Mouse (Mus musculus): ENCODE measurements at regions not wholly inside any gene's neighbourhood (a gene's known extent, or its start where the extent isn't known, plus 50 kb on each side); places are given as distances from the start of the nearest gene placed in this dataset.

DNA sequence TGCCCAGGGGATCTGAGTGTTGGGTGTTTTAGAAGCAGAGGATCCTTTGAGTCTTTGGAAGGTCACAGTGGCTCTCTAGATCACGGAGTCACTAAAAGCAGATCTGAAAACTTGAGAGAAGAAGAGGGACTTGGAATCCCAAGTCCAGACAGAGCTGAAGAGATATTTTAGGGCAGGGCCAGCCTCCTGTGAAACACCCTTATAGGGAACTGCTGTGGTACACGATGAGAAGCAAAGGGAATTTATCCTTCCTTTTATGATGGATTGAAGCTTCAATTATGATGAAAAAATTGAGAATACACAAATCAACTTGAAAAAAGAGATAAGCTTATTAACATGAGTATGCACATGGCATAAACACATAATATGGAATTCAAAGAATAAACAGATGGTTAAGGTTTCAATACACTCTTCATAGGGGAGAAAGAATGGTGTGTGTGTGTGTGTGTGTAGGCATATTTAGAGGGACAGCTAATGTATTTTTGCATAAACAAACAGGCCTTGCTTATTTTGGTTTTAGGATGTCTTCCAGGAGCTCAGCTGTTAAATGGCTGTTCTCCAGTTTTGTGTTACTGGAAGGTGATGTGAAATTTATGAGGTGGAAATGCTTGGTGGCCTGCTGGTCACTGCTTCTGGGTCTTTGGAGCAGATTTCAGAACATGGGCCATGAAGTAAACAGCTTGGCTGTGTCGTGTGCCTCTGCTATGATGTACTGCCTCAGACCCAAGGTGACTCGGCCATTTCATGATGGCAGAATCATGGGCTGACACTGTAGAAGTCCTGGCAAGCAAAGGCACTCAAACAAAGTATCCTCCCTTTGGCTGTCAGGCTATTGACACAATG is 190.1 kb downstream of the Phlda1 start:
- no peak for DNase-seq

DNA sequence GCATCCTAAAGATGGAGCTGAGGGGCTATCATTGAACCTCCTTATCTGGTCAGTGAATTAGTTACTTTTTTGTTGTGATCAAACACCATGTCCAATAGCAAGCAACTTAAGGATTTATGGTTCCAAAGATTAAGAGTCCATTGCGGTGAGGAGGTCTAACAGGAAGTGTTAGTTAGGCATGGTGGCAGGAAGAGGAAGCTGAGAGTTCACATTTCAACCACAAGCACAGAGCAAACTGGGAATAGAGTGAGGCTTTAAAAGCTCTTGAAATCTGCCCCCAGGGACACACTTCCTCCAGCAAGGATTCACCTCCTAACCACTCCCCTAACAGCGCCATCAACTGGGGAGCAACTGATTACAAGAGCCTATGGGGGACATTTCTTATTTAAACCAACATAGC is 190.9 kb downstream of the Phlda1 start:
- DNase-seq, result no peak

DNA sequence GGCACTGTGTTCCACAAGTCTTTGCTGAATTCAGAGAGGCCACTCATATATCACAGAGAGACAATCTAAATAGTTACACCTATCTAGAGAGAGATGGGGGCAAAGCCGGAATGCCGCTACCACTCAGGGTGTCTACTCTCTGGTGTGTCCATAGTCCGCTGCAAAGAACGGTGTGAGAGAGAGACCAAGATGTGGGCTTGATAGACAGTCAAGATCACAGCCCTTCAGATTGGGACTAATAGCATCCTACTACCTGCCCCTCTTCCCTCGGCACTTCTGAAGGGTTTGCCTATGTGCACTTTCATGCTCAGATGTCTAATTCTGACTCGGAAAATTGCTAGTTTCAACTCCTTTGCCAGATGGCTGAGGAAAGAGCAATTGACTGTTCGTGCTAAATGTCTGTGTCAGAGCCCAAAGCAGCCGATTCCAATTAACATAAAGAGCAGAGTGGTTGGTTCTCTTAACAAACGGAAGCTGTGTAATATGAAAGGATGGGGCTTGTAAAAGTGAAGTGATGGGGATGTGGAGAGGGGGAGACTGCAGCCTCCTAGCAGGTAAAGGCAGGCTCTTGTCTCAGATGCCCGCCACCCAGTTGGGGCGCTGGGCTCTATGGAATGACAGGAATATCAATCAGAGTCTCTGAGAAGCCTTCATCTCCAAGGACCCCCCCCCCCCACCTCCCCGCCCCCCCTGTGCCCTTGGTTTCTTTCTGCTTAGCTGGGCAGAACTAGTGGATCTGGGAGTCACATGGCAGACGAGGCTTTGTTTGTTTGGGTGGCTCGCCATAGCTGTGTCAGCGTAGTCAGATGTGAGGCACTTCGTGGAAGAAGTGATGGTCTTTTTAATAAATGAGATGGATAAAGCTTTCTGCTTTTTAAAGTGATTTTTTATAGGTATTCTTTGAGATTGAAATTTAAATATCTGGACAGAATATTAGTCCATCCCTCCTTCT is 193.7 kb downstream of the Phlda1 start:
- no peak for DNase-seq

GRCm38 (mm10) chr10:111700570-111700969 is 194.5 kb downstream of the Phlda1 start:
- no peak for DNase-seq

DNA sequence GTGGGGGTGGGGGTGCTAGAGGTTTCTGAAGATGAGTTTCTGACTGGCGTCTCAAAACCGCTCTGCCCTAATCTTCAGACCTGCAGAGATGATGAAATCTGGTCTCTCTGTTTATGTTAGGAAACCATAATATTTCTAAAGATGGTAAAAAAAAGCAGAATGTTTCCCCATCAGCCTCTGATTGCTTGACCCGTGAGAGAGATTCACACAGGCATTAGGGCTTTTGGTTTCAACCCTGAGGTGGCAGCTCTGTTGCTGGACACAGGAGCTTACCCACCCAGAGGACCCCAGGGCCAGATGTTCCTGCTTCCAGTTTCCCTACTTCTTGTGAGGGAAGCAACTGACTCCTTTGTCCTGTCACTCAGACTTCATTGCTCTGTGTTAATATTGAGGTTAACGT is 195.1 kb downstream of the Phlda1 start:
- DNase-seq, result no peak

GRCm38 (mm10) chr10:111702435-111702834 is 196.3 kb downstream of the Phlda1 start:
- DNase-seq, result no peak

- no peak for DNase-seq
Measured at GRCm38 (mm10) chr10:111703447-111703846, 197.4 kb downstream of the Phlda1 start.

GRCm38 (mm10) chr10:111711519-111712113 is 205.5 kb downstream of the Phlda1 start:
- DNase-seq, result no peak

- no peak for DNase-seq
Measured at GRCm38 (mm10) chr10:111712991-111713390, 206.9 kb downstream of the Phlda1 start.

- DNase-seq, result no peak
Measured at GRCm38 (mm10) chr10:111713676-111714075, 207.6 kb downstream of the Phlda1 start.

GRCm38 (mm10) chr10:111715172-111715571 is 209.1 kb downstream of the Phlda1 start:
- DNase-seq, result no peak

DNA sequence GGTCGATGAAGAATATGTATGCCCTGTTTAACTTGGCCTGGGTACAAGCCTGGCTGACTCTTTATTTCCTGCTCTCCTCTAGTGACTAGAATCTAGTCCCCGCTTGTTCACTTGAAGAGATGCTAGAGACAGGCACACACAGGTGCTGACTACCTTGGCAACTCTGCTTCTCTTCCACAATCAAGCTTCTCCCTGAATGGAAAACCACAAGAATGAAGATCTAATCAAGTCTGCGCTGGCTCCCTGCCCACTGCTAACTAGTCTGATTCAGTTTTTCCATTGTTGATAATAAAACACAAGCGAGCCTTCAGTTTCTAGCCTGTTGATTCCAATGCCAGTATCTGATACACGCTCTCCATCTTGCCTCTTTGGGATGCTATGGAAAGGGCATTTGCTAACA is 213.5 kb downstream of the Phlda1 start:
- DNase-seq, result no peak

DNA sequence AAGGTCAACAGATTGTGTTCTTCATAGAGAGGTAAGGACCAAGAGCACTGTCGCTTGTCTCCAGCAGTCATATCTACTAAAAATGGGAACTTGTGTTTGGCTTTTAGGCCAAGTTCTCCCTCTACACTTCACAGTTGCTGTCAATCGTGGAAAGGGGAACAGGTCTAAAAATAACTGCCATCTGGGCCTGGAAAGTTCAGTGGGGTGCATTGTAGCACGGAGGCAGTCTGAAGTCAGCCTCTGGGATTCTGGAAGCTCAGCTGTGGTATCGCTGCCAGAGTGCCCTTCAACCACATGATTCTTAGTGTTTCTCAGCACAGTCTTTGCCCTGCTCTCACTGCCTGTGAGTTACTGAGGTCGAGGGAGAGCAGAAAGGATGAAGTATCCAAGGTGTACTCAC is 215.0 kb downstream of the Phlda1 start:
- DNase-seq, result no peak

DNA sequence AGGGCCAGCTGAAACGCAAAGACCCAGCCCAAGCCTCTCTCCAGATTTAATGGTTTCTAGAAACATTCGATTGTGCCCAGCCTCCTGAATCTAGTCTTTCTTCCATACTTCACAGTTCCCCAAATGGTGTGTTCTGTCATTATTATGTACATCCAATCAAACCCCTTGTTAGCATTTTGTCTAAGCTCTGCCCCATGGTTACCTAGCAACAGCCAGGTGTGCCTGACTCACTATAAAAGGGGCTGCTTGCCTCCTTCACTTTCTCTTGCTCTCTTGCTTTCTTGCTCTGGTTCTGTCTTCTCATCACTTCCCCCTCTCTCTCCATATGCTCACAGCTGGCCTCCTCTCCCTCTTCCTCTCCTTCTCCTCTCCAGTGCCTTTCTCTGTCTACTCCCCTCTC is 217.8 kb downstream of the Phlda1 start:
- DNase-seq, result no peak

DNA sequence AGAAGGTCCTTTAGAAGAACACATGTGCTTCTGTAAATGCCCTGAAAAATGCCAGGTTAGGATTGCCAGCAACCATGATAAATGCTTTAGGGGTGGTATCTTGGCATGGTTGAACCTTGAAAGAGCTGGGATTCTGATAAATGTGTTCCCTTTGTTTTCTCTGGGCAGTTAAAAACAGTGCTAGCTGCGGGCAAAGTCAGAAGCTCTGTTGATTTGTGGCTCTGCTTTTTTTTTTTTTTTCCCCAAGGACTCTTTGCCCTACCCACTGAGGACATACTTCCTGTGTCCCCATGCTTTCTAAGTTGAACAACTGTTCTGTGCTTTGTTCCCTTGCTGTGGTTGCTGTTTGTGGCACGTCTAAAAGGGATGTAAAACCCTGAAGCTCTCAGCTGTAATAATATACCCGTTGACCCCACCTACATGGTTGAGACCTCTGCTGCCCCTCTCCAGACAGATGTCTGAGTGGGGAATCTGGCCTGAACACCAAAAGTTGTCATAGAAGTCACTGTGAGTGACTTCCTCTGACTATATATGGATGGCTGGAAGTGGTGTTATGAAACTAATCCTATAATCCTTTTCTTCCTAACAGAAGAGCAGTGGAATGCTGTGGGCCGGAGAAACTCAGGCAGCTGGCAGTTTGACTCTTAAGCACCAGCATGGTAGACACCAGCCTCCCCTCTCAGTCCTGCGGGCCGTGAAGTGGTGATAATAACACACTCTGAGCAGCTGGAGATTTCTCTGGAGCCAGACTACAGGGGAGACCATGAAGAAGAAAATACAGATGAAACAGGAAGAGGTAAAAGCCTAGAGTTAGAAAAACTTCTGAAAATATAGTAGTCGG is 218.7 kb downstream of the Phlda1 start:
- no peak for DNase-seq

DNA sequence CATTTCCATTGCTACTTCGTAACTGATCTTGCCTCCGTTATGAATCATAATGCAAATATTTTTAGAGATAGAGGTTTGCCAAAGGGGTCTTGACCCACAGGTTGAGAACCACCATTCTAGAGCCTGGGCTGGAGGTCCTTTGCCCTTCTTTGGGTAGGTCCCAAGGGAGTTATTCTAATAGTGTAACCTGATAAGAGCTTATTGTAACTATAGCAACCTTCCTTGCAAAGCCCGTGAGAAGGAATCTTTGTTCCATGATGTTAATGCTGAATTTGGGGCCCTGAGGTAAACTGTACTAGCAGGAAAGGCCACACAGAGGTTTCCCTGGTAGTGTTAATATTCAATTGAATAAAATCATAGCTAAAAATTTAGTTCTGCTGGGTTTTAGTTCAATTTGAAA is 229.9 kb downstream of the Phlda1 start:
- no peak for DNase-seq

DNA sequence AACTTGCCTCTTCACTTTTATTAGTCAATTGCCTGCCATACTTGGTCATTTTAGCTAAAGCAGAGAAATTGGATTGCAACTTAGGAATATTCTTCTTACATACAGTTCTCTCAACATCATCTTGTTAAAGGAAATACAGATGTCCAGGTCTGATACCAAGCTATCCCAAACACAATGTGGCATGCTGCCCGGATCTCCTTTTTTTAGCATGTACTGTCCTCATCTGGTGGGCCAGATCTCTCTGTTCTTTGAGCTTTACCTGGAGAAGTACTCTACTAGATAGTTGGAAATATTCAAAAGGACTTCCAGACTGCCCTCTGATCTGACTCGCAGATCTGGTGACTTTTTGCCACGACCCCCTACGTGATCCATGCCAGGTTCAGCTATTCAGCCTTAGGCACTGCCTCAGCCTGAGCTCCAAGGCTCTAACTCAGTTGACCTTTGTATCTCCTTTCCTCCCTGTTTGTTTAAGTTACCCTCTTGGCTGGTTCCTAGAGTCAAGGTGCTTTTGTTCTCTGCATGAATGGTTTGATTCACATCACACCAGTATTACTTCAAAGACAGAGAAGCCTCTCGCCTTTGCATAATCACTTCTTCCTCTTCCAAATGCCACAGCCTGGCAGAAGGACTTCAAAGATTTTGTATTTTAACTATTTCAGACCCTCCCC is 232.9 kb upstream of the Krr1 start:
- DNase-seq, result no peak

DNA sequence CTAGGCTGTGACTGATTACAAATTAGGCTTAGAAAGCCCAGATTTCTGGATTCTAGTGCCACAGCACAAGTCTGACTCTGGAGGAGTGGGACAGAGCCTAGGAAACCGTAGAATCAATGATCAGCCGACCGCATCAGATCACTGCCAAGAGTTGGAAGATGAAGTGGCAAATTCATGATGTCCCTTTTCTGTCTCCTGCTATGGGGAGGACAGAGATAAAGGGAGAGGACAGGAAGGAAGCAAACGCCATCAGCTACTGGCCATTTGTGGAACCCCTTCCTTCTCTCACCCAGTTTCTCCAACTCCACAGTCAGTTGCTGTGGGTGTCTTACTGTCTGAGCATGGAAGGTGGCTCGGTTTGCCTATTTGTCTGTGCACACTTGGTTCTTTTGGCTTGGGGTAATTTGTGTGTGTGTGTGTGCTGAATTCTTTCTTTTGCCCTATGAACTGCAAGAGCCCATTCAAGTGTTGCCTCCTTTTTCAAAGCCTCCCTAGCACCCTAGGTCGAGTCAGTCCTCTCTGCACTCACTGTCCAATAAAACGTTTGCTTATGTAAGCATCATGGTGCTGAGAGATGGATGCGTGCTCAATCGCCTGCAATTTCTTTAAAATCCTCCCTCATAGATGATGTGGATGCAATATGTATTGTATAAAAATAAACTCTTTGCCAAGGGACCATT is 231.7 kb upstream of the Krr1 start:
- no peak for DNase-seq

DNA sequence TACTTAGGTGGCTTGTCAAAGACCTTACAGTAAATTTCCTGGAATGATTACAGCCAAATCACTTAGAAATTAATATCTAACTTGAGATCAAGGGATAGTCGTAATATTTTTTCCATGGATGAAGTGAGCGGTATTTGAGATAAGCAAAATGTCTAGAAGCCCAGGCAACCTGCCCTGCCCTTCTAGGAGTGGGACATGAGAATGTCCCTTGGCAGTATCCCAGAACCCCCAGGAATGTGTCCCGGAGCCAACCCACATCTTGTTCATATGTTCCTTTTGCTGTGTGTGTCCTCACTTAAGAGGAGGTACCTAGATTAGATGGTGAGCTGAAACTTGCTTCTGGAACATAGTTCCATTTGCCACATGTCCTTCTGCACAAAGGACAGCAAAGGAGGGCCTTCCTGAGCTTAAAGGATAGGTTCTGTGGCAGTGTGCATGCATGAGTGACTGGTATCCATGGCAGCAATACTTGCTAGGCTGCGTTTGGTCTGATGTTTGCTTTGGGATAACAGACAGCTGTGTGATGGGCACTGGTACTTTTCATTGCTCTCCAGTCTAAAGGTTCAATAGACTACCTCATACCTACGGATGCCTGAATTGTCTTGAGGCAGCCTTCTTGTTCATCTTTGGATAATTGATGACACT is 231.0 kb upstream of the Krr1 start:
- DNase-seq, result no peak

- DNase-seq, result no peak
Measured at GRCm38 (mm10) chr10:111743291-111743690, 229.2 kb upstream of the Krr1 start.

GRCm38 (mm10) chr10:111745116-111745515 is 227.3 kb upstream of the Krr1 start:
- DNase-seq, result no peak

Measured in thymus, adult 18-20 months (tissue).